Mouse (Mus musculus) olfactory bulb, adult 2 months (tissue): ENCODE data around the gene Pbld1.

Experiments used
- CTCF ChIP-seq: fragments of 200-500 bp; IDR thresholded peaks from 2 replicates; pipeline ENCODE4 v1.5.1; 2012; ENCODE audit warnings: low read depth, mild to moderate bottlenecking, low read length, moderate library complexity; ENCODE audit not compliant: insufficient read depth
- POLR2A ChIP-seq: fragments of 200-500 bp; IDR thresholded peaks from 2 replicates; pipeline ENCODE4 v1.6.1; 2012; ENCODE audit warnings: mild to moderate bottlenecking, low read depth, low read length, moderate library complexity; ENCODE audit not compliant: insufficient read depth

- TF ChIP-seq CTCF (no peak), POLR2A (no peak)
Measured at GRCm38 (mm10) chr10:63026156-63026794, 33.7 kb upstream of the Pbld1 start.
